Mouse (Mus musculus): ENCODE measurements around the gene Atp8b4.

Atp8b4 gene

GRCm38 (mm10) chr2:126434305-126434704, 66.2 kb downstream of the Atp8b4 start:
- no peak for DNase-seq (ENCODE audit: low spot score in 2 of 2)

- no peak for DNase-seq (ENCODE audit: low spot score in 2 of 2)
These were observed 67.9 kb downstream of the Atp8b4 start for GRCm38 (mm10) chr2:126432481-126433066.

- peak in 1 of 2 experiments; percentile 56 for DNase-seq (ENCODE audit: low spot score in 2 of 2)
These were observed 71.2 kb downstream of the Atp8b4 start for GRCm38 (mm10) chr2:126429282-126429681.

GRCm38 (mm10) chr2:126425223-126425622, 75.3 kb downstream of the Atp8b4 start:
- DNase-seq (ENCODE audit: low spot score in 2 of 2): no peak

DNA sequence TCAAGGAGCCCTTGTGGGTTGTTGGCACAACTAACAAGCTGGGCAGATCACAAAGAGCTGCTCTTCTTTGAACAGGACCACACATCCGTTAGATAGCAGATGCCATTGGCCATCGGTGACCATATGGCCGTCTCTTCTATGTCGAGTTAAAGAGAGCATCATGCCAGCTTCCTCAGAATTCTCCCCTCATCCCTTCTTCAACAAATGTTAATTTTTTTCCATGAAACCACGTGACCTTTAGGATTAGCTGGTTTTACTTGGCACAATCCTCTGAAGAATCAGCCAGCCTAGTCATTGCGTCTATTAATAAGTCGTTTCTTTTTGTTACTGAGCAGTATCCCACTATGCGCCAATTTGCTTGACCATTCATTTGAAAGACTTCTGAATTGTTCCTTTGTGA, 75.8 kb downstream of the Atp8b4 start:
- DNase-seq (ENCODE audit: low spot score in 2 of 2): peak in 1 of 2 experiments; percentile 26

- no peak for DNase-seq (ENCODE audit: low spot score in 2 of 2)
These were observed 79.6 kb downstream of the Atp8b4 start for GRCm38 (mm10) chr2:126420901-126421300.

DNA sequence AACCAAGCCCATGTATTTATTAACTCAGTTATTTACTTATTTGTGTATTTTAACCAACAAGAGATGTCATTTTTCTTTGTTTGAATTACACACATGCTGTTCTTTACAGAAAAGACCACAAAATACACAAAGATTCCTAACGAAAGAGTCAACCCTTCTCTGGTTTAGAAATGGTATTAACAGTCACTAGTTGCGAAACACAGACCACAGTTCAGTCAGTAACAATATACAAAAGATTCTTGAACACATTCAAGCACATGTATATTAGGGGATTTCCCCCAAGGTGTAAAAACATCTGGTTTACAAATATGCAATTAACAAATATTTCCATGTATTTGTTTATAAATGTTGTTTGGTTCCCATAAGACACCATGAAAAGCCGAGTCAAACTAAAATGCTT, 81.6 kb downstream of the Atp8b4 start:
- no peak for DNase-seq (ENCODE audit: low spot score in 2 of 2)

GRCm38 (mm10) chr2:126416772-126417171, 83.7 kb downstream of the Atp8b4 start:
- no peak for DNase-seq (ENCODE audit: low spot score in 2 of 2)

DNA sequence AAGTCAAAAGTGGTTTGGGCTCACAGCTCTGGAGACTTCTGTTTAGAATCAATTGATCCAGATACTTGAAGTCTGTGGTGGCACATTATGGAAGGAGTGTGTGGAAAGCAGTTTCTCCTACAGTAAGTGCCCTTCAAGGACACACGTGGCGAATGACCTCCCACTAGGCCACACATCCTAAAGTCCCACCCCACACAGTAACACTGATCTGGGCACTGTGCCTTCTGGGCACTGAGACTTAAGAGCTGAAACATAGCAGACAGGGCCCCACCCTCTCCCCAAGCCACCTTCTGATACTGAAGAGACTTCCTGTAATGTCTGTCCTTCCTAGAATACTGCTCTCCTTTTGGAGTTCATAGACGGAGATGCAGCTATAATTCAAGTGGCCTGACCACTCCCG, 84.5 kb downstream of the Atp8b4 start:
- DNase-seq (ENCODE audit: low spot score in 2 of 2): no peak

- no peak for DNase-seq (ENCODE audit: low spot score in 2 of 2)
These were observed 87.7 kb downstream of the Atp8b4 start for GRCm38 (mm10) chr2:126412759-126413158.

- no peak for DNase-seq (ENCODE audit: low spot score in 2 of 2)
These were observed 101.0 kb downstream of the Atp8b4 start for GRCm38 (mm10) chr2:126399454-126399853.

DNA sequence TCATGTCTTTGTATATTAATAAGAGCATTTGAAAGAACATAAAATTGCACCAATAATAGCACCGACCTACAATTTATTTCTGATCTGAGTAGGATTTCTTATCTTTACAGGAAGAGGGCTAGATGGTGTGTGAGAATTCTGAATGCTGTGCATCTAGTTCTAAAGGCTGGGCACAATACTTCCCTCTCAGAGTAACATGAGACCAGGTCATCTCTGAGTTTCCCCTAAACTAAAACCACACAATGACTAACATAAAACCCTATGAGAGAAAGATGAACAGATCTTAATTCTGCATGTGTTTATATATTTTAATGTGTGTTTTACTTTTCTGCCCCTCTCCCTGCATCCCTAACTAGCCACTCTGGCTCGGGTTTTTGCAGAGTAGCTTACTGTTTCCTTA, 101.5 kb downstream of the Atp8b4 start:
- DNase-seq (ENCODE audit: low spot score in 2 of 2): no peak

DNA sequence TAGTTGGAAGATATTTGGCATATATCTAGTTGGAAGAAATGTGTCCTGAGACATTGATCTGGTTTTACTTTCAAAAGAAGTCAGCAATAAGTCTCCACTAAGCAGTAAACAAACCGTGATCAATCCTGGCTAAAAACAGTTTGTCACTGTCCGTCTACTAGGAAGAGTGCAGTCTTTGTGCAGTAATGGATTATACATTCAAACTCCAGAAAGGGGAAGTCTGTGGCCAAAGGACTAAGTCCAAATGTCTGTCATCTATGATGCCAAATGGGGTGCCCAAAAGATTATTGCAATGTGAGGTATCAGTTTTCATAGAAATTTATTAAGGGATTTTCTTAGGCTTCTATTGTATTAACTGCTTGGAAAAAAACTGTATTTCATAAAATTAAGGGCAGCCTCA, 102.3 kb downstream of the Atp8b4 start:
- no peak for DNase-seq (ENCODE audit: low spot score in 2 of 2)

DNA sequence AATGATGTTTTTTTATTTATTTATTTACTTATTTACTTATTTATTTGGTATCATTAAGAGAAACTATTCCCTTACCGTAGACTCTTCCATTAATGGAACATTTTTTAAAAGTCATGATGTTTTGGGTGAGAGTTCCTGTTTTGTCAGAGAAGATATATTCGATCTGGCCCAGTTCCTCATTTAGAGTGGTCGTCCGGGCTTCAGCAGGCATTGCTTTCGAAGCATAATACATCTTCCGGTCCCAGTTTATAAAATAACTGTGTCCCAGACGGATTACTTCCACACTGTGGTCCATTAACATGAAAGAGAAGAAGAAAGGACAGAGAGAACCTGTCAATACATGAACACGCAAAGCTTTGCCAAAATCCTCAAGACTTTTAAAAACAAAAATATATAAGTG, 103.0 kb downstream of the Atp8b4 start:
- no peak for DNase-seq (ENCODE audit: low spot score in 2 of 2)

DNA sequence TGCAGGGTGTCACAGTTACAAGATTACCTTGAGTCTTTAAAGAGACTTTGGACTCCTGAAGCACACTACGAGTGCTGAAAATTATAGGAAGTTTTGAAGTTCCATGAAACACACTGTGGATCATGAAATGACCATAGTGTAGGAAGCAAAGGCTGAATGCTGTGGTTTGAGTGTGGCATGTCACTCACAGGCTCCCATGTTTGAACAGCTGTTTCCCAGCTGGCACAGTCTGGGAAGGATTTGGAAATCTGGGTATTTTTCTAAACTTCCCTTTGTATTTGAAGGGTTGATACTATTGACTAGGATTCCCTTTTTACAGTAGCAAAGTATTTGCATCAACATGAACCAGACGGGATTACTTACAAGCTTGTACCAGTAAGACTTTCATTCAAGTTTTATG, 105.5 kb downstream of the Atp8b4 start:
- DNase-seq (ENCODE audit: low spot score in 2 of 2): no peak

GRCm38 (mm10) chr2:126387458-126388037, 112.9 kb downstream of the Atp8b4 start:
- DNase-seq (ENCODE audit: low spot score in 2 of 2): no peak

GRCm38 (mm10) chr2:126386056-126386455, 114.4 kb downstream of the Atp8b4 start:
- DNase-seq (ENCODE audit: low spot score in 2 of 2): no peak

DNA sequence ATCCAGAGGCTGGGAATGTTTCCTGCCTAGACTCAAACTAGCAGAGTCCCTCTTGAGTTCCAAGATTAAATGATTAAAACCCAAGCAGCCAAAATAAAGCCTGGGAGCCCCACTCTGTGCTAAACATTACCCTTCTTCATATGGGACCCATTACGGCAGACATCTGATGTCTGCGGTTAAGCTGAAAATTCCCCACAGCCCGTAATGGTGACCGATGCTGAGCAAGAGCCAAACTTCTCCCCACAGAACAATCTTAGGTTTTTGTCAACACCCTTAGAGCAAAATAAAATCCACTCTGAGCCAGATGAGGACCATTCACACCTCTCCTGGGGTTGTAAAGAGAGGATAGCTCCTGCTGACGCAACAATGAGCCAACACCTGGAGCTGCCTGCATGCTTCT, 120.2 kb downstream of the Atp8b4 start:
- no peak for DNase-seq (ENCODE audit: low spot score in 2 of 2)

GRCm38 (mm10) chr2:126371634-126372033, 128.8 kb downstream of the Atp8b4 start:
- no peak for DNase-seq (ENCODE audit: low spot score in 2 of 2)

- no peak for DNase-seq (ENCODE audit: low spot score in 2 of 2)
These were observed 130.7 kb downstream of the Atp8b4 start for GRCm38 (mm10) chr2:126369815-126370214.

GRCm38 (mm10) chr2:126363745-126364725, 136.4 kb downstream of the Atp8b4 start:
- no peak for DNase-seq (ENCODE audit: low spot score in 2 of 2)

- DNase-seq (ENCODE audit: low spot score in 2 of 2): peak; percentile 67 to 79
These were observed 137.3 kb downstream of the Atp8b4 start for GRCm38 (mm10) chr2:126363050-126363744.

Data from cerebellum, postnatal 4 days (tissue).